In the genomic region with DNA sequence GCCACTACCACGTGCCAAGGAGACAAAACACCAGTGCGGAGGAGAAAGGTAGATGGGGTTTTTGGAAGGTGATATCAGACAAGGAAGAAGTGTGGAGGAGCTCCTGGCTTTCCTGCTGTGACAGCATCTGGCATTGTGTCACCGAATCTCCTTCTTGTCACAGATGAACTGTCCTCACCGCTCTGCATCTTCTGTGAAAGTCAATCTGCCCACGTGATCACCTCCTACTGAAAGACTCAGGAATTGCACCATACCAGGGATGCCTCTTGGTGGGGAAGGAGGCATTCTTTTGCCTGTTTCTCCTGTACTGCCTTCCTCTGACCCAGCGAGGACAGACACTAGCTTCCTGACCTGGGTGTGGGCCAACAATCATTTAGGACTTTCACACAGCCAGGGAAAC, we compare ENCODE assay signal across 13 mouse cellular contexts.
DNase-seq lines count a peak whose midpoint lies in the region; ATAC-seq and TF ChIP-seq lines count a peak whose summit lies in the region.
"Had no signal": no experiment of that assay in that cellular context is flagged by ENCODE, and none has a peak within 500 bp of the region (broad histone marks: within the 10 kb centered on the region; RNA-seq: fewer than 3 reads in every experiment).

No protein-coding gene starts in this region.

- no peak for ATAC-seq in hindbrain, embryonic 16.5 days
- ATAC-seq in monocyte, adult 5-6 weeks (replicated peaks; ENCODE audit: insufficient number of reproducible peaks, low FRiP score, low TSS enrichment, poor library complexity, severe bottlenecking): no peak
- ATAC-seq: liver, postnatal 0 days had no signal

- 0 out of 2 replicates have a peak, but pooled peaks have one; percentile 34 for TF ChIP-seq CTCF in cerebellum, adult 2 months (IDR thresholded peaks at IDR 0.05; ENCODE audit: borderline replicate concordance, insufficient read depth, low read depth, low read length)

- no peaks in the 10 kb centered on the region for H3K9me3 ChIP-seq in hindbrain, embryonic 16.5 days (ENCODE audit: control insufficient read depth, low read length)
- H3K9me3 ChIP-seq: limb, embryonic 10.5 days had no signal

- no peak overlapping the region for H3K4me2 ChIP-seq in hindbrain, embryonic 16.5 days (ENCODE audit: low read length)

- no peak overlapping the region for H3K4me3 ChIP-seq in cerebellum, adult 2 months (replicated peaks; ENCODE audit: insufficient read depth, low read depth, low read length)
- no peak overlapping the region for H3K4me3 ChIP-seq in hindbrain, embryonic 16.5 days (ENCODE audit: low read length)
- H3K4me3 ChIP-seq: limb, embryonic 10.5 days had no signal

- H3K9ac ChIP-seq in hindbrain, embryonic 16.5 days (ENCODE audit: low read depth, low read length): no peak overlapping the region
- H3K9ac ChIP-seq: liver, postnatal 0 days had no signal

- TF ChIP-seq POLR2A in cerebellum, adult 2 months (IDR thresholded peaks at IDR 0.05; ENCODE audit: borderline replicate concordance, insufficient read depth, low read length): no peak

- no peaks in the 10 kb centered on the region for H3K27me3 ChIP-seq in cerebellum, adult 2 months (ENCODE audit: control insufficient read depth, insufficient read depth, low read length)
- no peaks in the 10 kb centered on the region for H3K27me3 ChIP-seq in hindbrain, embryonic 16.5 days (replicated peaks; ENCODE audit: control insufficient read depth, insufficient read depth, low read length)

- 14% methylated on average over 6 of the region's 6 CpGs for WGBS in cerebellum, adult 2 months
- 69% methylated on average over 6 of the region's 6 CpGs for WGBS in hindbrain, embryonic 16.5 days

- no peaks in the 10 kb centered on the region for H3K36me3 ChIP-seq in hindbrain, embryonic 16.5 days (ENCODE audit: control insufficient read depth, insufficient read depth, low read length)
- H3K36me3 ChIP-seq: limb, embryonic 10.5 days had no signal

- peaks cover 68% of the 10 kb centered on the region for H3K4me1 ChIP-seq in cerebellum, adult 2 months (ENCODE audit: control insufficient read depth, insufficient read depth, low read length)
- H3K4me1 ChIP-seq in hindbrain, embryonic 16.5 days (ENCODE audit: control insufficient read depth, insufficient read depth, low read depth, low read length): peaks cover 42% of the 10 kb centered on the region

- no peak overlapping the region for H3K27ac ChIP-seq in cerebellum, adult 2 months (ENCODE audit: insufficient read depth, low read length)
- H3K27ac ChIP-seq in hindbrain, embryonic 16.5 days (ENCODE audit: low read depth, low read length): peak overlapping the region; percentile 66; the same call in 1 of the 2 replicates
- H3K27ac ChIP-seq: limb, embryonic 10.5 days had no signal

- intact Hi-C loops in left cerebral cortex, postnatal 36 days (cut with DNase I): loop anchor here (10.0 kb wide), 1 partner anchor 89 kb away; the partner anchor contains the start of gene Nfasc

- peak; percentile 49 to 60 for DNase-seq in left cerebral cortex, adult 9 months (ENCODE audit: low spot score in 2 of 2)
- DNase-seq in left cerebral cortex, postnatal 36 days (ENCODE audit: low spot score in 2 of 2): no peak
- peak; percentile 71 for DNase-seq in ZHBTc4 (ENCODE audit: low read depth, low spot score)
- peak; percentile 63 to 68 for DNase-seq in cerebellum, adult 2 months
- no peak for DNase-seq in MN1 (ENCODE audit: low spot score)
- no peak for DNase-seq in urinary bladder, postnatal 25 days (ENCODE audit: low spot score)
- DNase-seq: heart, postnatal 4 days; kidney, postnatal 14 days; liver, postnatal 0 days; spleen, adult 18-20 months had no signal

Comparison
In these comparisons a context has a peak if more than half of its experiments do, and no peak if none do; other contexts are left out.
1. DNase-seq: peak in left cerebral cortex, adult 9 months (2 of 2), ZHBTc4 (single experiment) and cerebellum, adult 2 months (2 of 2); none in left cerebral cortex, postnatal 36 days (0 of 2), MN1 (single experiment) and urinary bladder, postnatal 25 days (single experiment).